Mouse (Mus musculus) bone marrow macrophage, adult 2 months (primary cell): Measurements from ENCODE around the gene Tead1. TPM values are rescaled to one million over a fixed set of nuclear protein-coding genes. Genes with fewer than 3 reads are reported as not detected.
A peak's percentile ranks its signal among the peaks of the same experiment; 100 is the strongest.

ENCODE experiments used
- H3K27ac ChIP-seq: 2 replicates; pipeline ENCODE4 v1.5.1; 2012; ENCODE audit warnings: low read depth, low read length; ENCODE audit not compliant: insufficient read depth
- H3K4me1 ChIP-seq: 2 replicates; pipeline ENCODE4 v1.6.1; 2012; ENCODE audit warnings: low read length; ENCODE audit not compliant: control insufficient read depth, insufficient read depth
- H3K4me3 ChIP-seq: 2 replicates; pipeline ENCODE4 v1.5.1; 2012; ENCODE audit warnings: mild to moderate bottlenecking, low read length, moderate library complexity; ENCODE audit not compliant: insufficient read depth
- CTCF ChIP-seq: IDR thresholded peaks from 2 replicates; pipeline ENCODE4 v1.5.1; 2012; ENCODE audit warnings: low read depth, mild to moderate bottlenecking, low read length, moderate library complexity
- POLR2A ChIP-seq: IDR thresholded peaks from 2 replicates; pipeline ENCODE4 v1.6.1; 2012; ENCODE audit warnings: mild to moderate bottlenecking, low read depth, low read length, borderline replicate concordance
- polyA plus RNA-seq: library from polyadenylated mRNA; stranded (reverse); fragments of >200 nt; gene quantifications from 2 replicates; pipeline ENCODE4 v1.2.4, GENCODE M21; 2012; ENCODE audit not compliant: missing spikeins, insufficient read depth, insufficient read length

Gene Tead1
- polyA plus RNA-seq, 1 experiment = 0.67 TPM

DNA sequence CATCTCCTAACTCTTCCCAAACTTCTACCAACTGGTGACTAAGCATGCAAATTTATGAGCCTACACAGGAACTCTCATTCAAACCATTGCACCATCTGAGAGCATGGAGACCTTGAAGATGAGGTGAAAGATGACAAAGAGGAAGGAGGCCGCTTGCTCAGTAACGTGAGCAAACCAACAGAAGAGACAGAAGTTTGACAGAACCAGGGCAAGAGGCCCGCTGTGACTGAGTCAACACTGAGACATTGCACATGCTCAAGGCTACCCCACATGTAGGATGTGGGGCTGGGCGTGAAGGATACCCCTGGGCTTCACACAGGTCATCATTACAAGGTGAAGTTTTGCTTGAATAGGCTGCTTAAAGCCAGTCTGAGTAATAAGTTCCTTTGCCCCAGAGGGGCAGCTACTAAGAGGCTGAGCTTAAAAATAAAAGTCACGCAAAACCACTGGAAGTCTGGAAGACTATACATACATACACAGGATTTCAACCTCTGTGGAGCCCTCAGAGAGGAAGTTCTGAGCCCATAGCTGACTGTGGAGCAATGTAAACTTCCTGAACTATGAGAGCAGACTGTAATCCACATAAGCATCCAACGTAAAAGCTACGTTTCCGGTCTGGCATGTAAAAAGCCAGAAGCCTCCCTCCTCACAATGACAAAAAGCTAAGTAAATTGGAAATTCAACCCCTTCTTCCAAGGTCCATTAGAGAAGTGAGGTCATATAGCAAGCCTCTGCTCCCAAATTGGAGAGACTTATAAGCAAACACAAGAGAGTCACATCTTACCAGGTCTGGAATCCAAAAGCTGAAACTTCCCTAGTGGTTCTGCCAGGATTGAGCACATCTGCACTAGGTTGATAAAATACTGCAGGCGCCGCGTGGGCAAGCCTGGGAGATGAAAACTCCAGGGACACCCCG is 16.5 kb upstream of the Tead1 start:
- no peak for TF ChIP-seq POLR2A
- TF ChIP-seq CTCF = no peak
- H3K27ac ChIP-seq = no peak overlapping the region
- no peak overlapping the region for H3K4me3 ChIP-seq
- H3K4me1 ChIP-seq = no peaks in the 10 kb centered on the region

- TF ChIP-seq CTCF (no peak), POLR2A (no peak)
- Histone ChIP-seq H3K27ac (no peak overlapping the region), H3K4me3 (no peak overlapping the region), H3K4me1 (no peaks in the 10 kb centered on the region)
These were observed 15.7 kb upstream of the Tead1 start for GRCm38 (mm10) chr7:112663314-112663966.

DNA sequence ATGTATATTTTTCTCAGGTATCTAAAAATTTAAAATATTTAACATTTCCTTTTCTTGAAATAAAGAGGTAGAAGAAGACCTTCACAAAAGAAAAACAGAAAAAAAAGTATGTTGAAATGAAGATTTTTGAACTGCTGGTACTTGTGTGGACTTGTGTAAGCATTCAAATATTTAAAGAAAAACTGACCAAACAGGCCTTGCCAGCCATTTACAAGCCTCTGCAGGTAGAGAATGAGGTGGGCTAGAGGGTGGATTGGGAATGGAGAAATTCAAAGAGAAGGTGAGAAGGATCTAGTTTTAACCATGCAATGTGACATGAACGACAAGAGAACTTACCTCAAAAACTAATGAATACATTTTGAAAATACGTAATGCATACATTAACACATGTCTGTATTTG is 9.1 kb upstream of the Tead1 start:
- H3K4me3 ChIP-seq = no peak overlapping the region
- no peaks in the 10 kb centered on the region for H3K4me1 ChIP-seq
- no peak overlapping the region for H3K27ac ChIP-seq
- TF ChIP-seq CTCF (no peak), POLR2A (no peak)

- Histone ChIP-seq H3K27ac (no peak overlapping the region), H3K4me3 (peak overlapping the region; percentile 35), H3K4me1 (no peaks in the 10 kb centered on the region)
- no peak for TF ChIP-seq POLR2A
- no peak for TF ChIP-seq CTCF
These were observed 524 bp upstream of the Tead1 start for GRCm38 (mm10) chr7:112678418-112679170.

GRCm38 (mm10) chr7:112679513-112680245 is 561 bp downstream of the Tead1 start:
- Histone ChIP-seq H3K27ac (no peak overlapping the region), H3K4me3 (no peak overlapping the region), H3K4me1 (no peaks in the 10 kb centered on the region)
- TF ChIP-seq POLR2A (no peak), CTCF (no peak)

GRCm38 (mm10) chr7:112680498-112681251 is 1.6 kb downstream of the Tead1 start:
- no peak overlapping the region for H3K4me3 ChIP-seq
- H3K27ac ChIP-seq = no peak overlapping the region
- no peak for TF ChIP-seq CTCF
- no peak for TF ChIP-seq POLR2A
- no peaks in the 10 kb centered on the region for H3K4me1 ChIP-seq

GRCm38 (mm10) chr7:112684626-112685561 is 5.8 kb downstream of the Tead1 start:
- H3K27ac ChIP-seq = no peak overlapping the region
- H3K4me3 ChIP-seq = no peak overlapping the region
- no peak for TF ChIP-seq CTCF
- TF ChIP-seq POLR2A = no peak
- no peaks in the 10 kb centered on the region for H3K4me1 ChIP-seq

DNA sequence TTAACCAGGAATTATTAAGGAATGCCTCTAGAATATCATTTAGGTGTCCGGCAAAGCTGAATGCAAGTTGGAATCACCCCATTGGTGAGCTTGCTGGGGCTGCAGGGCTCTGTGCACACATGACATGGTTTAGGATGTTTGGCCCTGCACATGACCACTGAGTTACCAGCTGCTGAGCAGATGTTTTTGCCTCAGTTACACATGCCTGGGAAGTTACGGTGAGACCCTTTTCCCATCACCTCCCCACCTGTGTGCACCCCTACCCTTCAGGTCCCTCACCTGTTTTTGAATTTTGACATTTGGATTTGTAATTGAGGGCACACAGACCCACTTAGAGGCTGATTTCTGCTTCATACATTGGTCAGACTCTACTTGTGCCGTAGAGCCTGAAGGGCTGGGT is 6.9 kb downstream of the Tead1 start:
- no peak for TF ChIP-seq POLR2A
- TF ChIP-seq CTCF = no peak
- Histone ChIP-seq H3K4me3 (no peak overlapping the region), H3K4me1 (no peaks in the 10 kb centered on the region), H3K27ac (no peak overlapping the region)

DNA sequence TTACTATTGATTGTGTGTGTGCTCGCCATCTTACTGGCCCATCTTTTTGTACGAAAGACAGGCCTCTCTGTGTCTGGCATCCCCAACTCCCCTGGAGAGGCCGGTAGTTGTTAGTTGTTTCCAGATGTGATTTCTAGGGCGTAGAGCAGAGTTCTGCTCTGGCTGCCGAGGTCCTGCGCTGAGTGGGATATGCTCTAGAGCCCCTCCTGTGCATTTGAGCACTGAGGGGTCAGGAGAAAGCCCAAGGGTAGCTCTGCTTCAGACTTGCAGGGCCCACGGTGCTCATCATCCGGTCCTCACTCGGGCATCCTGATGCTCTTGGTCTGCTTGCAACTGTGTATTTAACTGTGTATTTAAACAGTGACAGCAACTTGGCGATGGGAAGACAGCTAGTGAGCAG is 7.5 kb downstream of the Tead1 start:
- Histone ChIP-seq H3K4me3 (no peak overlapping the region), H3K4me1 (no peaks in the 10 kb centered on the region), H3K27ac (no peak overlapping the region)
- no peak for TF ChIP-seq POLR2A
